33 mouse cellular contexts compared by ENCODE assay signal in the genomic region with DNA sequence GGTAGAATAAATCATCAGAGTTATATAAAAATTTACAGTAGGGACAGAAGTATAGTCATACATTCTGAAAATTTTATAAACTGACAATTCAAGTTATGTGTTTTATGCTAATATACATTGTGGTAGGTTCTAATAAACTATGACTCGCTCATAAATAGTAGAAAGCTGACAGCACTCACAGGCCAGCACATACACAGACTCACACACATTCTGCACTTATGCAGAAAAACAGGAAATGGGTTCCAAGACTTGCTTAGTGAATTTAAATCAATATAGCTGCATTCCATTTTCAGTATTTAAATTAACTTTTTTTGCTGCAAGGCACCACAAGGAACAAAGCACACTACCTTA.
DNase-seq lines count a peak whose midpoint lies in the region; ATAC-seq lines count a peak whose summit lies in the region.
"Had no signal": no experiment of that assay in that cellular context is flagged by ENCODE, and none has a peak within 500 bp of the region (broad histone marks: within the 10 kb centered on the region; RNA-seq: fewer than 3 reads in every experiment).

No protein-coding gene starts in this region.

- no peak overlapping the region for H3K9ac ChIP-seq in hindbrain, embryonic 14.5 days
- H3K9ac ChIP-seq in hindbrain, embryonic 12.5 days: no peak overlapping the region
- H3K9ac ChIP-seq in forebrain, embryonic 14.5 days (ENCODE audit: low read length): no peak overlapping the region
- H3K9ac ChIP-seq in neural tube, embryonic 12.5 days: no peak overlapping the region
- H3K9ac ChIP-seq: heart, embryonic 12.5 days; limb, embryonic 12.5 days; lung, embryonic 15.5 days; midbrain, embryonic 12.5 days; stomach, embryonic 15.5 days had no signal

- H3K4me3 ChIP-seq in hindbrain, embryonic 14.5 days (replicated peaks; ENCODE audit: low read length): no peak overlapping the region
- no peak overlapping the region for H3K4me3 ChIP-seq in hindbrain, embryonic 12.5 days
- H3K4me3 ChIP-seq in forebrain, embryonic 14.5 days (ENCODE audit: low read depth, low read length): no peak overlapping the region
- no peak overlapping the region for H3K4me3 ChIP-seq in neural tube, embryonic 12.5 days
- H3K4me3 ChIP-seq: erythroblast, embryonic 14.5 days; heart, embryonic 12.5 days; layer of hippocampus, adult 2 months; left cerebral cortex, adult 2 months; limb, embryonic 12.5 days; lung, embryonic 15.5 days; megakaryocyte, embryonic 14.5 days; midbrain, embryonic 12.5 days; stomach, embryonic 15.5 days had no signal

- no peaks in the 10 kb centered on the region for H3K36me3 ChIP-seq in hindbrain, embryonic 14.5 days (replicated peaks; ENCODE audit: control insufficient read depth, insufficient read depth)
- H3K36me3 ChIP-seq in hindbrain, embryonic 12.5 days: no peaks in the 10 kb centered on the region
- H3K36me3 ChIP-seq in forebrain, embryonic 14.5 days (ENCODE audit: control insufficient read depth, insufficient read depth, low read length): no peaks in the 10 kb centered on the region
- H3K36me3 ChIP-seq in neural tube, embryonic 12.5 days: no peaks in the 10 kb centered on the region
- H3K36me3 ChIP-seq: heart, embryonic 12.5 days; limb, embryonic 12.5 days; lung, embryonic 15.5 days; midbrain, embryonic 12.5 days; stomach, embryonic 15.5 days had no signal

- no peak for ATAC-seq in hindbrain, embryonic 14.5 days (ENCODE audit: low FRiP score)
- no peak for ATAC-seq in hindbrain, embryonic 12.5 days (ENCODE audit: low FRiP score)
- peak; percentile 13; the same call in 1 of the 2 replicates for ATAC-seq in forebrain, embryonic 14.5 days
- ATAC-seq in neural tube, embryonic 12.5 days (ENCODE audit: low FRiP score, low read depth): peak; percentile 40; the same call in 1 of the 2 replicates
- ATAC-seq: activated CD4-positive, CD25-positive, alpha-beta regulatory T cell, adult 4 months; inflammation-experienced regulatory T-cells, adult 6 months had no signal

- 0 out of 2 replicates have a peak overlapping the region, but pooled peaks have one; percentile 41 for H3K27ac ChIP-seq in hindbrain, embryonic 14.5 days
- H3K27ac ChIP-seq in hindbrain, embryonic 12.5 days: no peak overlapping the region
- H3K27ac ChIP-seq in forebrain, embryonic 14.5 days (ENCODE audit: low read depth, low read length): peak overlapping the region; percentile 66; the same call in 1 of the 2 replicates
- H3K27ac ChIP-seq in neural tube, embryonic 12.5 days: no peak overlapping the region
- H3K27ac ChIP-seq: layer of hippocampus, adult 2 months; left cerebral cortex, adult 2 months; limb, embryonic 12.5 days; lung, embryonic 15.5 days; midbrain, embryonic 12.5 days; stomach, embryonic 15.5 days had no signal

- no peaks in the 10 kb centered on the region for H3K9me3 ChIP-seq in hindbrain, embryonic 14.5 days (ENCODE audit: control insufficient read depth, low read length)
- H3K9me3 ChIP-seq in hindbrain, embryonic 12.5 days (replicated peaks): no peaks in the 10 kb centered on the region
- H3K9me3 ChIP-seq in forebrain, embryonic 14.5 days (replicated peaks; ENCODE audit: control insufficient read depth, low read length): no peaks in the 10 kb centered on the region
- no peaks in the 10 kb centered on the region for H3K9me3 ChIP-seq in neural tube, embryonic 12.5 days
- H3K9me3 ChIP-seq: heart, embryonic 12.5 days; limb, embryonic 12.5 days; lung, embryonic 15.5 days; midbrain, embryonic 12.5 days; stomach, embryonic 15.5 days had no signal

- no peaks in the 10 kb centered on the region for H3K27me3 ChIP-seq in hindbrain, embryonic 14.5 days (ENCODE audit: control insufficient read depth, insufficient read depth, low read length)
- no peaks in the 10 kb centered on the region for H3K27me3 ChIP-seq in hindbrain, embryonic 12.5 days
- no peaks in the 10 kb centered on the region for H3K27me3 ChIP-seq in forebrain, embryonic 14.5 days (replicated peaks; ENCODE audit: control insufficient read depth, insufficient read depth, low read length)
- H3K27me3 ChIP-seq in neural tube, embryonic 12.5 days (replicated peaks): no peaks in the 10 kb centered on the region
- H3K27me3 ChIP-seq: heart, embryonic 12.5 days; limb, embryonic 12.5 days; lung, embryonic 15.5 days; megakaryocyte, embryonic 14.5 days; midbrain, embryonic 12.5 days; stomach, embryonic 15.5 days had no signal

- WGBS in hindbrain, embryonic 14.5 days: 88% methylated on average over 1 of the region's 1 CpGs
- WGBS in hindbrain, embryonic 12.5 days: 91% methylated on average over 1 of the region's 1 CpGs
- WGBS in forebrain, embryonic 14.5 days: 88% methylated on average over 1 of the region's 1 CpGs
- 93% methylated on average over 1 of the region's 1 CpGs for WGBS in neural tube, embryonic 12.5 days

- DNase-seq in hindbrain, embryonic 14.5 days (ENCODE audit: low spot score): no peak
- DNase-seq in 3T3-L1 (ENCODE audit: low read depth, low spot score): peak; percentile 42
- peak; percentile 29 for DNase-seq in forebrain, embryonic 14.5 days (ENCODE audit: low spot score)
- DNase-seq in gastrocnemius, postnatal 10 days: no peak
- DNase-seq in liver: no peak
- DNase-seq: adrenal gland, adult 2 months; adrenal gland, postnatal 36 days; B cell, adult 2 months; cerebellum, adult 2 months; cerebellum, postnatal 14 days; gastrocnemius, postnatal 36 days; heart, adult 18-20 months; heart, postnatal 4 days; kidney, adult 11 months; kidney, postnatal 25 days; lung, postnatal 36 days; right cerebral cortex, postnatal 25 days; thymus, adult 2 months; thymus, postnatal 36 days had no signal

- H3K4me1 ChIP-seq in hindbrain, embryonic 14.5 days (replicated peaks; ENCODE audit: control insufficient read depth, insufficient read depth, low read length): 0 out of 2 replicates have a peak, but pooled peaks cover 3% of the 10 kb centered on the region
- no peaks in the 10 kb centered on the region for H3K4me1 ChIP-seq in hindbrain, embryonic 12.5 days
- H3K4me1 ChIP-seq in forebrain, embryonic 14.5 days (ENCODE audit: control insufficient read depth, insufficient read depth, low read length): peaks cover 2% of the 10 kb centered on the region
- peaks cover 7% of the 10 kb centered on the region; the same call in 1 of the 2 replicates for H3K4me1 ChIP-seq in neural tube, embryonic 12.5 days
- H3K4me1 ChIP-seq: heart, embryonic 12.5 days; lung, embryonic 15.5 days; megakaryocyte, embryonic 14.5 days; stomach, embryonic 15.5 days had no signal

- H3K4me2 ChIP-seq in hindbrain, embryonic 14.5 days (replicated peaks): no peak overlapping the region
- no peak overlapping the region for H3K4me2 ChIP-seq in hindbrain, embryonic 12.5 days (replicated peaks)
- H3K4me2 ChIP-seq in forebrain, embryonic 14.5 days (ENCODE audit: low read length): no peak overlapping the region
- no peak overlapping the region for H3K4me2 ChIP-seq in neural tube, embryonic 12.5 days (replicated peaks)
- H3K4me2 ChIP-seq: heart, embryonic 12.5 days; limb, embryonic 12.5 days; liver, embryonic 11.5 days; lung, embryonic 15.5 days; midbrain, embryonic 12.5 days; stomach, embryonic 15.5 days had no signal

Comparison
In these comparisons a context has a peak if more than half of its experiments do, and no peak if none do; other contexts are left out.
1. H3K27ac ChIP-seq: peak in hindbrain, embryonic 14.5 days (single experiment) and forebrain, embryonic 14.5 days (single experiment); none in hindbrain, embryonic 12.5 days (single experiment) and neural tube, embryonic 12.5 days (single experiment).
2. ATAC-seq: peak in forebrain, embryonic 14.5 days (single experiment) and neural tube, embryonic 12.5 days (single experiment); none in hindbrain, embryonic 14.5 days (single experiment) and hindbrain, embryonic 12.5 days (single experiment).
3. DNase-seq: peak in 3T3-L1 (single experiment) and forebrain, embryonic 14.5 days (single experiment); none in hindbrain, embryonic 14.5 days (single experiment), gastrocnemius, postnatal 10 days (single experiment) and liver (single experiment).